Mouse (Mus musculus) heart, adult 9 months (tissue): ENCODE measurements around the gene Gm49711.
"Not testable (repeated sequence)": the region's sequence is repeated elsewhere in the genome, so short reads cannot be mapped to it uniquely, and the experiment has no call there.

ENCODE experiments used
- DNase-seq, 2 experiments: peaks; one replicate each; pipeline ENCODE4 v3.0.0; 2022; ENCODE audit warnings: low spot score in 2 of 2

Gm49711 gene

GRCm38 (mm10) chr16:92179306-92179705, 121.2 kb downstream of the Gm49711 start:
- DNase-seq = no peak

- DNase-seq = no peak
Observed at GRCm38 (mm10) chr16:92183477-92183876, 125.4 kb downstream of the Gm49711 start.

- no peak for DNase-seq
Observed at GRCm38 (mm10) chr16:92190603-92191002, 132.5 kb downstream of the Gm49711 start.

- DNase-seq = no peak
Observed at GRCm38 (mm10) chr16:92195094-92195493, 137.0 kb downstream of the Gm49711 start.

GRCm38 (mm10) chr16:92196741-92197331, 138.7 kb downstream of the Gm49711 start:
- no peak for DNase-seq

GRCm38 (mm10) chr16:92200615-92201014, 142.5 kb downstream of the Gm49711 start:
- peak in 1 of 2 experiments; percentile 6 for DNase-seq

- DNase-seq = no peak
Observed at GRCm38 (mm10) chr16:92203599-92203998, 145.5 kb downstream of the Gm49711 start.

- no peak for DNase-seq
Observed at GRCm38 (mm10) chr16:92209291-92209781, 151.2 kb downstream of the Gm49711 start.

GRCm38 (mm10) chr16:92210316-92210715, 152.2 kb downstream of the Gm49711 start:
- DNase-seq = not testable (repeated sequence)

- not testable (repeated sequence) for DNase-seq
Observed at GRCm38 (mm10) chr16:92213911-92214310, 155.8 kb downstream of the Gm49711 start.

- DNase-seq = peak; percentile 15 to 25
Observed at GRCm38 (mm10) chr16:92215599-92216390, 157.7 kb downstream of the Gm49711 start.

GRCm38 (mm10) chr16:92220754-92221153, 162.6 kb downstream of the Gm49711 start:
- DNase-seq = no peak

- no peak for DNase-seq
Observed at GRCm38 (mm10) chr16:92228332-92228919, 170.3 kb downstream of the Gm49711 start.

GRCm38 (mm10) chr16:92230476-92230931, 172.4 kb downstream of the Gm49711 start:
- DNase-seq = no peak

- DNase-seq = no peak
Observed at GRCm38 (mm10) chr16:92234530-92234929, 176.4 kb downstream of the Gm49711 start.

- no peak for DNase-seq
Observed at GRCm38 (mm10) chr16:92235222-92235621, 177.1 kb downstream of the Gm49711 start.
